ENCODE assay signal across 30 mouse cellular contexts in the genomic region with DNA sequence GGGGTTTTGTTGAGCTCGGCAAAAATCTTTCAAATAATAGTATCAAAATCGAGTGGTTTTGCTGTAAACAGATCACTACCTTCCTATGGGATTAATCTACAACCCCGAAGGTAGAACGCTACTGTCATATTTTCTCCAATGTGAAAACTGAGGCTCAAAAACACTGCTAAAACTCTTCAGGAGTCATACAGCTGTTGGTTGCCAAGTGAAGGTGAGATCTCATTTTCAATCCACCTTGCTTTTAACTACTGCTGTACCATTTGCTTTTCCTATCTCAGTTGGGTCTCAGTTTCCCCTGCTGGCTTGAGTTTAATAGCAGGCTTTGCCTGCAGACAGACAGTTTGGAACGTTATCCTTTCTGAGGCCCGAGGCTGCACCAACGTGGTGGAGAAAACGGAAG. TPM values are rescaled to one million over a fixed set of nuclear protein-coding genes. Genes with fewer than 3 reads are reported as not detected.
A peak's percentile ranks its signal among the peaks of the same experiment; 100 is the strongest.
DNase-seq lines count a peak whose midpoint lies in the region; ATAC-seq and TF ChIP-seq lines count a peak whose summit lies in the region.
"Had no signal": no experiment of that assay in that cellular context is flagged by ENCODE, and none has a peak within 500 bp of the region (broad histone marks: within the 10 kb centered on the region; RNA-seq: fewer than 3 reads in every experiment).

No protein-coding gene starts in this region.

- WGBS in heart, embryonic 13.5 days, result 3% methylated on average over 8 of the region's 8 CpGs
- 11% methylated on average over 8 of the region's 8 CpGs for WGBS in kidney, embryonic 15.5 days
- WGBS in spleen, adult 2 months, result 8% methylated on average over 8 of the region's 8 CpGs

- H3K4me2 ChIP-seq in heart, embryonic 13.5 days, result peak overlapping the region; percentile 67
- peak overlapping the region; percentile 63 for H3K4me2 ChIP-seq in kidney, embryonic 15.5 days
- H3K4me2 ChIP-seq: hindbrain, embryonic 15.5 days had no signal

- ATAC-seq in heart, embryonic 13.5 days (ENCODE audit: extremely low read depth, insufficient number of reproducible peaks, low FRiP score, low TSS enrichment), result no peak
- ATAC-seq in kidney, embryonic 15.5 days (replicated peaks; ENCODE audit: low FRiP score), result no peak
- no peak for ATAC-seq in inflammation-experienced regulatory T-cells, adult 6 months
- ATAC-seq: intestine, embryonic 16.5 days had no signal

- peaks cover 97% of the 10 kb centered on the region for H3K27me3 ChIP-seq in heart, embryonic 13.5 days (replicated peaks)
- H3K27me3 ChIP-seq in kidney, embryonic 15.5 days, result peaks cover 77% of the 10 kb centered on the region
- H3K27me3 ChIP-seq in spleen, adult 2 months (ENCODE audit: control insufficient read depth, insufficient read depth, low read length), result peaks cover 26% of the 10 kb centered on the region

- H3K9me3 ChIP-seq in heart, embryonic 13.5 days, result no peaks in the 10 kb centered on the region
- H3K9me3 ChIP-seq in kidney, embryonic 15.5 days (replicated peaks), result no peaks in the 10 kb centered on the region
- H3K9me3 ChIP-seq: embryonic facial prominence, embryonic 10.5 days; hindbrain, embryonic 15.5 days; neural tube, embryonic 13.5 days had no signal

- no peak for TF ChIP-seq CTCF in spleen, adult 2 months (IDR thresholded peaks at IDR 0.05; ENCODE audit: extremely low read depth, insufficient read depth, insufficient read length, insufficient replicate concordance)

- no peak for TF ChIP-seq POLR2A in spleen, adult 2 months (IDR thresholded peaks at IDR 0.05; ENCODE audit: low read depth, low read length)

- H3K27ac ChIP-seq in heart, embryonic 13.5 days (replicated peaks), result no peak overlapping the region
- peak overlapping the region; percentile 95 for H3K27ac ChIP-seq in kidney, embryonic 15.5 days
- peak overlapping the region; percentile 2; the same call in 1 of the 2 replicates for H3K27ac ChIP-seq in spleen, adult 2 months (ENCODE audit: insufficient read depth, low read length)
- H3K27ac ChIP-seq: embryonic facial prominence, embryonic 10.5 days; hindbrain, embryonic 15.5 days; left cerebral cortex, adult 2 months; macrophage; neural tube, embryonic 13.5 days had no signal

- no peaks in the 10 kb centered on the region for H3K36me3 ChIP-seq in heart, embryonic 13.5 days
- no peaks in the 10 kb centered on the region for H3K36me3 ChIP-seq in kidney, embryonic 15.5 days
- H3K36me3 ChIP-seq in spleen, adult 2 months (ENCODE audit: control insufficient read depth, insufficient read depth, low read length), result no peaks in the 10 kb centered on the region
- H3K36me3 ChIP-seq: embryonic facial prominence, embryonic 10.5 days; hindbrain, embryonic 15.5 days; neural tube, embryonic 13.5 days had no signal

- H3K4me1 ChIP-seq in heart, embryonic 13.5 days, result peaks cover 29% of the 10 kb centered on the region
- H3K4me1 ChIP-seq in kidney, embryonic 15.5 days, result peaks cover 73% of the 10 kb centered on the region
- H3K4me1 ChIP-seq in spleen, adult 2 months (ENCODE audit: control insufficient read depth, insufficient read depth, insufficient read length), result no peaks in the 10 kb centered on the region

- no peak for DNase-seq in heart, postnatal 36 days
- no peak for DNase-seq in kidney, postnatal 4 days
- no peak for DNase-seq in spleen, adult 2 months (ENCODE audit: low read depth in 1 of 2, low spot score in 2 of 2)
- DNase-seq in spleen, postnatal 14 days (ENCODE audit: low spot score in 2 of 2), result no peak
- DNase-seq: cerebellum, adult 18-20 months; cerebellum, postnatal 36 days; kidney, postnatal 36 days; layer of hippocampus, adult 9-11 months; left cerebral cortex, postnatal 4 days; thymus, postnatal 14 days had no signal

- H3K9ac ChIP-seq in heart, embryonic 13.5 days, result no peak overlapping the region; the same call in 1 of the 2 replicates
- peak overlapping the region; percentile 39 for H3K9ac ChIP-seq in kidney, embryonic 15.5 days
- H3K9ac ChIP-seq: hindbrain, embryonic 15.5 days; neural tube, embryonic 13.5 days had no signal

- intact Hi-C loops in heart, postnatal 36 days (cut with DNase I), result no loop called here

- peak overlapping the region; percentile 58; the same call in 1 of the 2 replicates for H3K4me3 ChIP-seq in heart, embryonic 13.5 days
- H3K4me3 ChIP-seq in kidney, embryonic 15.5 days (replicated peaks), result peak overlapping the region; percentile 76
- H3K4me3 ChIP-seq in spleen, adult 2 months (ENCODE audit: extremely low read depth, insufficient read depth, insufficient read length), result no peak overlapping the region
- H3K4me3 ChIP-seq: hindbrain, embryonic 15.5 days; left cerebral cortex, adult 2 months; neural tube, embryonic 13.5 days had no signal

RNA-seq across cellular contexts. Expression of a gene that starts 2.9 kb away (rescaled TPM):
- polyA plus RNA-seq in heart, embryonic 13.5 days (2015; fragmentation: Nextera tagmentation; extraction: Ambion mirVana), result 22.2 and 26.1 TPM in 2 replicates
- total RNA-seq in heart, postnatal 36 days (2021), result 1 to 10 TPM; 5.2 to 6.9 TPM
- 126 and 130 TPM in 2 replicates for polyA plus RNA-seq in kidney, embryonic 15.5 days (2015; fragmentation: Nextera tagmentation; extraction: Ambion mirVana)
- polyA plus RNA-seq in spleen, adult 2 months (2012; rRNA removed), result 18.5 and 30.7 TPM in 2 replicates
- polyA plus RNA-seq in inflammation-experienced regulatory T-cells, adult 6 months (2017; shearing (Covaris generic)), result not detected
- total RNA-seq: gastrocnemius, adult 8-10 months; granulocyte monocyte progenitor cell, adult 5-6 weeks had no signal
- polyA plus RNA-seq: C2C12; macrophage; midbrain, embryonic 14.5 days had no signal

RNA-seq across cellular contexts. Expression of a gene that starts 31.6 kb away (rescaled TPM):
- not detected in 2 replicates for polyA plus RNA-seq in heart, embryonic 13.5 days (2015; fragmentation: Nextera tagmentation; extraction: Ambion mirVana)
- not detected for total RNA-seq in heart, postnatal 36 days (2021)
- polyA plus RNA-seq in kidney, embryonic 15.5 days (2015; fragmentation: Nextera tagmentation; extraction: Ambion mirVana), result not detected in 2 replicates
- not detected in 2 replicates for polyA plus RNA-seq in spleen, adult 2 months (2012; rRNA removed)
- polyA plus RNA-seq in inflammation-experienced regulatory T-cells, adult 6 months (2017; shearing (Covaris generic)), result not detected
- total RNA-seq: adrenal gland, adult 18-20 months; adrenal gland, postnatal 4 days; gastrocnemius, adult 8-10 months; granulocyte monocyte progenitor cell, adult 5-6 weeks; left cerebral cortex, adult 2 months; left cerebral cortex, postnatal 4 days; liver, adult 2 months had no signal
- polyA plus RNA-seq: C2C12; embryonic facial prominence, embryonic 10.5 days; forebrain, embryonic 11.5 days; frontal cortex, adult 2 months; hindbrain, embryonic 15.5 days; intestine, embryonic 16.5 days; liver, adult 2 months; lung, embryonic 16.5 days; macrophage; midbrain, embryonic 14.5 days; neural tube, embryonic 13.5 days; small intestine, adult 2 months had no signal

Comparison
In these comparisons a context has a peak if more than half of its experiments do, and no peak if none do; other contexts are left out.
1. RNA of a gene that starts 2.9 kb away (polyA plus RNA-seq): 126 to 130 TPM in kidney, embryonic 15.5 days, 22.2 to 26.1 TPM in heart, embryonic 13.5 days and 18.5 to 30.7 TPM in spleen, adult 2 months; not detected in inflammation-experienced regulatory T-cells, adult 6 months; every median in the first group is over 10 times any median in the second.